Mouse (Mus musculus) hindbrain, embryonic 10.5 days (tissue): ENCODE measurements around the gene Nrip1. TPM values are rescaled to one million over a fixed set of nuclear protein-coding genes. Genes with fewer than 3 reads are reported as not detected.

Experiments
- DNase-seq: peaks from one replicate; pipeline ENCODE4 v3.0.0-alpha.2; 2017; ENCODE audit warnings: low spot score
- H3K27ac ChIP-seq: fragments of 300-500 bp; sonication (generic); 2 replicates; pipeline ENCODE4 v1.5.1; 2016; ENCODE audit warnings: mild to moderate bottlenecking, moderate library complexity
- H3K27me3 ChIP-seq: fragments of 300-500 bp; sonication (generic); 2 replicates; pipeline ENCODE4 v1.6.1; 2016; ENCODE audit warnings: mild to moderate bottlenecking; ENCODE audit not compliant: poor library complexity, insufficient read depth, severe bottlenecking
- H3K36me3 ChIP-seq: fragments of 300-500 bp; sonication (generic); 2 replicates; pipeline ENCODE4 v1.6.1; 2016; ENCODE audit warnings: mild to moderate bottlenecking, moderate library complexity
- H3K4me1 ChIP-seq: fragments of 300-500 bp; sonication (generic); replicated peaks from 2 replicates; pipeline ENCODE4 v1.6.1; 2016; ENCODE audit warnings: mild to moderate bottlenecking
- H3K4me3 ChIP-seq: fragments of 300-500 bp; sonication (generic); 2 replicates; pipeline ENCODE4 v1.5.1; 2016; ENCODE audit warnings: mild to moderate bottlenecking, moderate library complexity
- H3K9me3 ChIP-seq: fragments of 300-500 bp; sonication (generic); 2 replicates; pipeline ENCODE4 v1.6.1; 2016; ENCODE audit warnings: mild to moderate bottlenecking, moderate library complexity
- WGBS: fragments of 180-500 bp; shearing (Covaris S2); methylation state at CpG from one replicate; pipeline ENCODE4 v1.1.7; 2016; 5-methylcytosine and 5-hydroxymethylcytosine counted together
- polyA plus RNA-seq: library from polyadenylated mRNA; unstranded; fragments of >200 nt; fragmentation: Nextera tagmentation; extraction: Ambion mirVana; gene quantifications from 2 replicates; pipeline ENCODE4 v1.2.1, GENCODE M21; 2016

Gene Nrip1
- polyA plus RNA-seq, 1 experiment from 2014 or later, result 34.8 TPM

GRCm38 (mm10) chr16:76300452-76300851 lies 73.2 kb downstream of the Nrip1 start:
- H3K4me3 ChIP-seq, result no peak overlapping the region
- H3K36me3 ChIP-seq, result 0 out of 2 replicates have a peak, but pooled peaks cover under 1% of the 10 kb centered on the region
- peaks cover 8% of the 10 kb centered on the region; the same call in 1 of the 2 replicates for H3K4me1 ChIP-seq
- no peaks in the 10 kb centered on the region for H3K9me3 ChIP-seq
- no peaks in the 10 kb centered on the region for H3K27me3 ChIP-seq
- no peak for DNase-seq
- H3K27ac ChIP-seq, result no peak overlapping the region
- WGBS, result 90% methylated on average over 6 of the region's 6 CpGs

- 57% methylated on average over 2 of the region's 2 CpGs for WGBS
Measured at GRCm38 (mm10) chr16:76299511-76299910, 74.1 kb downstream of the Nrip1 start.

GRCm38 (mm10) chr16:76295322-76295721 lies 78.3 kb downstream of the Nrip1 start:
- DNase-seq, result no peak

More at GRCm38 (mm10) chr16:76299511-76299910, 74.1 kb downstream of the Nrip1 start:
- H3K9me3 ChIP-seq, result no peaks in the 10 kb centered on the region
- H3K27me3 ChIP-seq, result no peaks in the 10 kb centered on the region
- no peak overlapping the region for H3K4me3 ChIP-seq
- peaks cover 12% of the 10 kb centered on the region; the same call in 1 of the 2 replicates for H3K4me1 ChIP-seq
- peaks cover 9% of the 10 kb centered on the region for H3K36me3 ChIP-seq
- no peak for DNase-seq
- no peak overlapping the region for H3K27ac ChIP-seq

GRCm38 (mm10) chr16:76294550-76294949 lies 79.1 kb downstream of the Nrip1 start:
- H3K27ac ChIP-seq, result no peak overlapping the region
- H3K4me1 ChIP-seq, result peaks cover 10% of the 10 kb centered on the region; the same call in 1 of the 2 replicates
- no peaks in the 10 kb centered on the region for H3K27me3 ChIP-seq
- H3K9me3 ChIP-seq, result no peaks in the 10 kb centered on the region
- H3K36me3 ChIP-seq, result peaks cover 59% of the 10 kb centered on the region
- 86% methylated on average over 15 of the region's 15 CpGs for WGBS
- no peak for DNase-seq
- H3K4me3 ChIP-seq, result no peak overlapping the region

More at GRCm38 (mm10) chr16:76295322-76295721, 78.3 kb downstream of the Nrip1 start:
- H3K4me3 ChIP-seq, result no peak overlapping the region
- no peaks in the 10 kb centered on the region for H3K9me3 ChIP-seq
- H3K27me3 ChIP-seq, result no peaks in the 10 kb centered on the region
- peaks cover 51% of the 10 kb centered on the region for H3K36me3 ChIP-seq
- 79% methylated on average over 14 of the region's 14 CpGs for WGBS
- H3K27ac ChIP-seq, result no peak overlapping the region
- H3K4me1 ChIP-seq, result peaks cover 12% of the 10 kb centered on the region; the same call in 1 of the 2 replicates

GRCm38 (mm10) chr16:76293765-76294463 lies 79.7 kb downstream of the Nrip1 start:
- no peak for DNase-seq
- no peak overlapping the region for H3K27ac ChIP-seq

GRCm38 (mm10) chr16:76293176-76293575 lies 80.5 kb downstream of the Nrip1 start:
- peaks cover 67% of the 10 kb centered on the region for H3K36me3 ChIP-seq
- no peaks in the 10 kb centered on the region for H3K27me3 ChIP-seq
- WGBS, result 94% methylated on average over 21 of the region's 21 CpGs
- H3K27ac ChIP-seq, result no peak overlapping the region
- H3K9me3 ChIP-seq, result no peaks in the 10 kb centered on the region
- no peak overlapping the region for H3K4me3 ChIP-seq
- H3K4me1 ChIP-seq, result 0 out of 2 replicates have a peak, but pooled peaks cover 5% of the 10 kb centered on the region
- no peak for DNase-seq

More at GRCm38 (mm10) chr16:76293765-76294463, 79.7 kb downstream of the Nrip1 start:
- WGBS, result 91% methylated on average over 20 of the region's 20 CpGs
- Histone ChIP-seq H3K36me3 (peaks cover 62% of the 10 kb centered on the region), H3K27me3 (no peaks in the 10 kb centered on the region), H3K4me3 (no peak overlapping the region), H3K4me1 (0 out of 2 replicates have a peak, but pooled peaks cover 7% of the 10 kb centered on the region), H3K9me3 (no peaks in the 10 kb centered on the region)

GRCm38 (mm10) chr16:76292656-76293055 lies 81.0 kb downstream of the Nrip1 start:
- 0 out of 2 replicates have a peak, but pooled peaks cover 5% of the 10 kb centered on the region for H3K4me1 ChIP-seq

GRCm38 (mm10) chr16:76291366-76291765 lies 82.3 kb downstream of the Nrip1 start:
- 94% methylated on average over 14 of the region's 14 CpGs for WGBS
- Histone ChIP-seq H3K36me3 (peaks cover 72% of the 10 kb centered on the region), H3K27ac (no peak overlapping the region), H3K4me3 (no peak overlapping the region), H3K9me3 (no peaks in the 10 kb centered on the region), H3K4me1 (0 out of 2 replicates have a peak, but pooled peaks cover 5% of the 10 kb centered on the region), H3K27me3 (no peaks in the 10 kb centered on the region)
- no peak for DNase-seq

More at GRCm38 (mm10) chr16:76292656-76293055, 81.0 kb downstream of the Nrip1 start:
- peaks cover 72% of the 10 kb centered on the region for H3K36me3 ChIP-seq
- no peak overlapping the region for H3K27ac ChIP-seq
- no peak overlapping the region for H3K4me3 ChIP-seq
- no peaks in the 10 kb centered on the region for H3K9me3 ChIP-seq
- H3K27me3 ChIP-seq, result no peaks in the 10 kb centered on the region
- WGBS, result 93% methylated on average over 15 of the region's 15 CpGs
- DNase-seq, result no peak

GRCm38 (mm10) chr16:76289495-76289894 lies 84.1 kb downstream of the Nrip1 start:
- H3K4me1 ChIP-seq, result no peaks in the 10 kb centered on the region
- peaks cover 63% of the 10 kb centered on the region for H3K36me3 ChIP-seq
- no peaks in the 10 kb centered on the region for H3K27me3 ChIP-seq
- DNase-seq, result no peak
- no peak overlapping the region for H3K4me3 ChIP-seq
- H3K27ac ChIP-seq, result no peak overlapping the region
- WGBS, result 90% methylated on average over 2 of the region's 2 CpGs
- H3K9me3 ChIP-seq, result no peaks in the 10 kb centered on the region

- Histone ChIP-seq H3K4me1 (no peaks in the 10 kb centered on the region), H3K27me3 (no peaks in the 10 kb centered on the region), H3K4me3 (no peak overlapping the region), H3K27ac (no peak overlapping the region), H3K9me3 (no peaks in the 10 kb centered on the region), H3K36me3 (peaks cover 9% of the 10 kb centered on the region; the same call in 1 of the 2 replicates)
- 70% methylated on average over 3 of the region's 3 CpGs for WGBS
- no peak for DNase-seq
Measured at GRCm38 (mm10) chr16:76283796-76284195, 89.8 kb downstream of the Nrip1 start.

GRCm38 (mm10) chr16:76281850-76282249 lies 91.8 kb downstream of the Nrip1 start:
- no peaks in the 10 kb centered on the region for H3K36me3 ChIP-seq
- DNase-seq, result no peak
- no peaks in the 10 kb centered on the region for H3K9me3 ChIP-seq
- H3K27ac ChIP-seq, result no peak overlapping the region
- H3K27me3 ChIP-seq, result no peaks in the 10 kb centered on the region
- 89% methylated on average over 6 of the region's 6 CpGs for WGBS
- H3K4me1 ChIP-seq, result no peaks in the 10 kb centered on the region
- H3K4me3 ChIP-seq, result no peak overlapping the region

GRCm38 (mm10) chr16:76280365-76280764 lies 93.3 kb downstream of the Nrip1 start:
- H3K4me3 ChIP-seq, result no peak overlapping the region
- no peaks in the 10 kb centered on the region for H3K27me3 ChIP-seq
- H3K9me3 ChIP-seq, result no peaks in the 10 kb centered on the region
- H3K27ac ChIP-seq, result no peak overlapping the region
- no peak for DNase-seq
- H3K36me3 ChIP-seq, result no peaks in the 10 kb centered on the region
- H3K4me1 ChIP-seq, result no peaks in the 10 kb centered on the region
- 89% methylated on average over 8 of the region's 8 CpGs for WGBS

GRCm38 (mm10) chr16:76276271-76276670 lies 97.4 kb downstream of the Nrip1 start:
- Histone ChIP-seq H3K27ac (no peak overlapping the region), H3K4me1 (no peaks in the 10 kb centered on the region), H3K9me3 (no peaks in the 10 kb centered on the region), H3K4me3 (no peak overlapping the region), H3K36me3 (no peaks in the 10 kb centered on the region), H3K27me3 (no peaks in the 10 kb centered on the region)
- DNase-seq, result no peak
- 85% methylated on average over 3 of the region's 3 CpGs for WGBS
